Comparison of ENCODE assay signal across 18 mouse cellular contexts in genomic region chr7:81478261-81478660, GRCm38 (mm10). TPM values are rescaled to one million over a fixed set of nuclear protein-coding genes. Genes with fewer than 3 reads are reported as not detected.
"Had no signal": no experiment of that assay in that cellular context is flagged by ENCODE, and none has a peak within 500 bp of the region (broad histone marks: within the 10 kb centered on the region; RNA-seq: fewer than 3 reads in every experiment).

No protein-coding gene starts in this region.

RNA-seq across cellular contexts. Expression of gene Ap3b2, which starts 15.5 kb away (rescaled TPM):
- total RNA-seq: megakaryocyte, adult 5-6 weeks; monocyte, adult 5-6 weeks; neutrophil, adult 5-6 weeks had no signal

RNA-seq across cellular contexts. Expression of gene BC048679, which starts 19.8 kb away (rescaled TPM):
- total RNA-seq: layer of hippocampus, adult 8-10 months; layer of hippocampus, postnatal 14 days; left cerebral cortex, adult 18-20 months; left cerebral cortex, postnatal 10 days; megakaryocyte, adult 5-6 weeks; monocyte, adult 5-6 weeks; neutrophil, adult 5-6 weeks had no signal
- polyA plus RNA-seq: limb, embryonic 10.5 days; limb, embryonic 14.5 days; liver, embryonic 11.5 days; liver, embryonic 15.5 days; lung, adult 2 months; midbrain, embryonic 10.5 days; midbrain, embryonic 14.5 days; neural tube, embryonic 12.5 days; stomach, embryonic 14.5 days; thymus, adult 2 months; urinary bladder, adult 2 months had no signal

RNA-seq across cellular contexts. Expression of gene Cpeb1, which starts 23.0 kb away (rescaled TPM):
- total RNA-seq: neutrophil, adult 5-6 weeks had no signal
- polyA plus RNA-seq: limb, embryonic 10.5 days had no signal
